Mouse (Mus musculus) forebrain, postnatal 0 days (tissue): ENCODE measurements around the gene Kcnq2. TPM values are rescaled to one million over a fixed set of nuclear protein-coding genes. Genes with fewer than 3 reads are reported as not detected.
A peak's percentile ranks its signal among the peaks of the same experiment; 100 is the strongest.

Source experiments
- ATAC-seq: fragments of 200-750 bp; cut with Nextera tagmentation; 2 replicates; pipeline ENCODE4 v1.8.0; 2017; ENCODE audit warnings: mild to moderate bottlenecking, moderate library complexity
- DNase-seq: peaks from one replicate; pipeline ENCODE4 v3.0.0-alpha.2; 2015
- H3K27ac ChIP-seq: fragments of 300-500 bp; sonication (generic); 2 replicates; pipeline ENCODE4 v1.5.1; 2014; ENCODE audit warnings: low read depth, mild to moderate bottlenecking, antibody characterized with exemption, low read length, moderate library complexity, mixed read lengths
- H3K27me3 ChIP-seq: fragments of 300-500 bp; sonication (generic); 2 replicates; pipeline ENCODE4 v1.6.1; 2014; ENCODE audit warnings: mild to moderate bottlenecking, low read length, mixed read lengths; ENCODE audit not compliant: insufficient read depth
- H3K36me3 ChIP-seq: fragments of 300-500 bp; sonication (generic); 2 replicates; pipeline ENCODE4 v1.6.1; 2014; ENCODE audit warnings: mild to moderate bottlenecking, moderate library complexity; ENCODE audit not compliant: insufficient read depth
- H3K4me1 ChIP-seq: fragments of 300-500 bp; sonication (generic); 2 replicates; pipeline ENCODE4 v1.6.1; 2014; ENCODE audit warnings: antibody characterized with exemption; ENCODE audit not compliant: insufficient read depth
- H3K4me2 ChIP-seq: fragments of 300-500 bp; sonication (generic); 2 replicates; pipeline ENCODE4 v1.6.1; 2014; ENCODE audit warnings: low read depth, mild to moderate bottlenecking, moderate library complexity
- H3K4me3 ChIP-seq: fragments of 300-500 bp; sonication (generic); 2 replicates; pipeline ENCODE4 v1.5.1; 2014; ENCODE audit warnings: low read depth, low read length, mixed read lengths
- H3K9ac ChIP-seq: fragments of 300-500 bp; sonication (generic); 2 replicates; pipeline ENCODE4 v1.6.1; 2014; ENCODE audit warnings: mild to moderate bottlenecking
- H3K9me3 ChIP-seq: fragments of 300-500 bp; sonication (generic); 2 replicates; pipeline ENCODE4 v1.6.1; 2016; ENCODE audit warnings: low read length
- CTCF ChIP-seq: sonication (generic); IDR thresholded peaks from 2 replicates; pipeline ENCODE4 v1.5.1; 2016; ENCODE audit warnings: antibody characterized with exemption, control low read depth, low read depth
- WGBS: fragments of 180-500 bp; shearing (Covaris S2); extraction: QIAGEN DNeasy Blood & Tissue Kit; methylation state at CpG from one replicate; pipeline ENCODE4 v1.1.7; 2014; 5-methylcytosine and 5-hydroxymethylcytosine counted together
- polyA plus RNA-seq: library from polyadenylated mRNA; unstranded; fragments of >200 nt; fragmentation: Nextera tagmentation; extraction: Ambion mirVana; gene quantifications from 2 replicates; pipeline ENCODE4 v1.2.1, GENCODE M21; 2015
- total RNA-seq: library from RNA; depleted of rRNA; stranded (reverse); fragments of >200 nt; gene quantifications from 2 replicates; pipeline ENCODE4 v1.2.3, GENCODE M21; 2014

Gene Kcnq2
- total and polyA plus RNA-seq, 2 experiments from 2014 or later, result 31.7 to 134 TPM

DNA sequence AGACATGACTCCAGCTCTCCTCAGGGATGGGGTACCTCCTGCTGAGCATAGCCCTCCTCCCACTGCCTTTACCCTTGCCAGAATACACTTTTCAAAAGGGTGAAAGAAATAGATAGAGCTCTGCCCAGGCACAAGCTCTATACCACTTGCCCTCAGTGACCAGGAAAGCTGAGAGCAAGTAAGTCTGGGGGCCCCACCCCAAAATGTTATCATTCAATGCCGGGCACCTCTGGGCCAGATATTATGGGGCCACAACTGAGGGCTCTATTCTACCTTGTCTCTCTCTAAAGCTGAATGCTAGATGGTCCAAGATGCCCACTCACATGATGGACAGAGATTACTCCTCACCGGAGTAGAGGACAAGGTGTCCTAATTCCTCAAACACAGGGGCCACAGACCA lies 55.6 kb downstream of the Kcnq2 start:
- DNase-seq (no peak), ATAC-seq (no peak)
- H3K4me2 ChIP-seq, result no peak overlapping the region
- 92% methylated on average over 2 of the region's 2 CpGs for WGBS
- no peak for TF ChIP-seq CTCF
- no peaks in the 10 kb centered on the region for H3K4me1 ChIP-seq
- no peak overlapping the region for H3K9ac ChIP-seq
- peaks cover 30% of the 10 kb centered on the region for H3K36me3 ChIP-seq
- no peaks in the 10 kb centered on the region for H3K9me3 ChIP-seq
- H3K4me3 ChIP-seq, result no peak overlapping the region
- H3K27ac ChIP-seq, result no peak overlapping the region
- no peaks in the 10 kb centered on the region for H3K27me3 ChIP-seq

DNA sequence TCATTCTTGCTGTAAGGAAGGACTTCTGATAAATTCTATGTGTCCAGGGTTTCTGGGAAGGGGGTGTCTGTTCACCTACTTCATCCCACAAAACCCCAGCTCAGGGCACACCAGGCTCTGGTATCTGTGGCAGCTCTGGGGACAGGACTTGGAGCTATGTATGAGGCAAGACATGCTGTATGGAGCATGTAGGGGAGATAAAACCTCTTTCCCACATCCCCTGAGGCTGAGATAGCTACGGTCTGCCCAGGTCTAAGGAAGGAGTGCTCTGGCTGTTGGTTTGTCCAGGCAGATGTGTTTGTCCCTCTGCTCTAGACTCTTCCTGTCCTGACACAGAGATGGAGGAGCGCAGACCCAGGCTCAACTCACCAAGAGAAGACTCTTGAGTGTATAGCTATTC lies 56.2 kb downstream of the Kcnq2 start:
- no peak for TF ChIP-seq CTCF
- Histone ChIP-seq H3K36me3 (peaks cover 30% of the 10 kb centered on the region), H3K9me3 (no peaks in the 10 kb centered on the region), H3K4me1 (no peaks in the 10 kb centered on the region), H3K27ac (no peak overlapping the region), H3K4me3 (no peak overlapping the region), H3K27me3 (no peaks in the 10 kb centered on the region), H3K9ac (no peak overlapping the region), H3K4me2 (no peak overlapping the region)
- ATAC-seq, result no peak
- DNase-seq, result no peak
- WGBS, result 92% methylated on average over 2 of the region's 2 CpGs

DNA sequence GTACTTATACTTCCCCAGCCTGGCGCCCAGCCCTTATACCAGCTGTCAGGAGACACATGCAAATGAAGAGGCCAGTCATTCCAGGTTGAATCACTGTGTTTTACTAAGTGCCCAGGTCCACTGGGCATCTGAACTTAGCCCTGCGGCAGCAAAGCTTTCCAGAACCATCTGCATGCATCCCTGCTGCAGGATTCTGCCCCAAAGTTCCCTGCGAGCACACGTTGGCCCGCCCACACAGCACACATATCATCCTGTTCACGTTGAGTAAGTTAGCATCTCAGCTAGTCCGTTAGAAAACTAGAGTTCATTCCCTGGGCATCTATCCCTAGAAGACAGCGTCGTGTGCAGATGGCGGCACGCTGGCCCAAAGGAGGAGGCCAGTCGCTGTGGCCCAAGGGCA lies 59.6 kb downstream of the Kcnq2 start:
- H3K27ac ChIP-seq, result no peak overlapping the region
- H3K9me3 ChIP-seq, result no peaks in the 10 kb centered on the region
- DNase-seq (no peak), ATAC-seq (no peak)
- no peak overlapping the region for H3K4me3 ChIP-seq
- no peak for TF ChIP-seq CTCF
- H3K4me2 ChIP-seq, result no peak overlapping the region
- peaks cover 13% of the 10 kb centered on the region for H3K36me3 ChIP-seq
- H3K4me1 ChIP-seq, result no peaks in the 10 kb centered on the region
- 86% methylated on average over 12 of the region's 12 CpGs for WGBS
- no peaks in the 10 kb centered on the region for H3K27me3 ChIP-seq
- H3K9ac ChIP-seq, result no peak overlapping the region

DNA sequence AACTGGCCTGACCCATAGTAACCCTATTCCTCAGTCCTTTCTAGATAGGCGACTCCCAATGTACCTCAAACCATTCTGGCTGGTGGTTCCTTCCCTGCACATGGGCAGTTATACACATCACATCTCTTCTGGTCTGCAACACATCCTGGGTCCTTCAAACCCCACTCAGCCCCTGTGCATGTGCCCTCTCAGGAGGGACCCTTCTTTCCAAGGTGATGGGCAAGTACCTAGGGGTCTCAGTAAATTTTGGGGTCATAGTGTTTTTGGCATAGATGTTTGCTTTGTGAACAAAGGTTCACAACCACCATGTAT lies 62.7 kb downstream of the Kcnq2 start:
- DNase-seq, result no peak
- H3K9me3 ChIP-seq, result no peaks in the 10 kb centered on the region
- H3K4me3 ChIP-seq, result no peak overlapping the region
- H3K9ac ChIP-seq, result no peak overlapping the region
- no peak overlapping the region for H3K4me2 ChIP-seq
- no peaks in the 10 kb centered on the region for H3K36me3 ChIP-seq
- 3% methylated on average over 1 of the region's 1 CpGs for WGBS
- TF ChIP-seq CTCF, result no peak
- no peaks in the 10 kb centered on the region for H3K4me1 ChIP-seq
- no peaks in the 10 kb centered on the region for H3K27me3 ChIP-seq
- no peak overlapping the region for H3K27ac ChIP-seq
- no peak; the same call in 1 of the 2 replicates for ATAC-seq

DNA sequence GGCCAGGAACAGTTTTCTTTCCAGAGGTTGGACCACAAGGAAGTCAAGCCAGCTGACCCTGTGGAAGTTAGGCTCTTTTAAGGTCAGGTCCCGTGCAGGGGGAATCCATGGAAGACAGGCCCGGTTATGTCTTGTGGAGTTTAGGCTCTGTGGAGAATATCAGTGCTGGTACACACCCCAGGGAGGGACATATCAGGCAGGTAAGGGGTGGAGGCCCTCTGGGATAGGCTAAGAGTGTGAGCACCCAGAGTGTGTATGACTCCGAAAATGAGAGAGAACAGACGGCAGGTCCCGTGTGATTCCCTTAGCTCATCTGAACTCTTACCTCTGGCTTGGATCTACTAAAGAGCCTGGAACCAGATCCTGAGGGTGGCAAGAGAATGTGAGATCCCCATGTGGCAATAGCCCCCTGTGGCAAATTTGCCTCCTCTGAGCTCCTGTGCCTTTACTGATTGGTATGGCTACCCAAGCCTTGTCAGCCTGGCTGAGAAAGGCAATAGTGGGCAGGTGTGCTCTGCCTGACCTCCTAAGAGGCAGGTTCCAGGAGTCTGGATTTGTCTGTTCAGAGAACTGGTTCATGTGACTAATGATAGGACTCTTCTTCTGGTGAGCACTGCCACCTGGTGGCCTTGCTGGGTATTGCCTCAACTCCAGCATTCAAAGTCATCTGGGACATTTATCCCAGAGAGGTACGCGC lies 63.2 kb downstream of the Kcnq2 start:
- no peak overlapping the region for H3K4me2 ChIP-seq
- peak; percentile 97 for TF ChIP-seq CTCF
- peak; percentile 75 for ATAC-seq

DNA sequence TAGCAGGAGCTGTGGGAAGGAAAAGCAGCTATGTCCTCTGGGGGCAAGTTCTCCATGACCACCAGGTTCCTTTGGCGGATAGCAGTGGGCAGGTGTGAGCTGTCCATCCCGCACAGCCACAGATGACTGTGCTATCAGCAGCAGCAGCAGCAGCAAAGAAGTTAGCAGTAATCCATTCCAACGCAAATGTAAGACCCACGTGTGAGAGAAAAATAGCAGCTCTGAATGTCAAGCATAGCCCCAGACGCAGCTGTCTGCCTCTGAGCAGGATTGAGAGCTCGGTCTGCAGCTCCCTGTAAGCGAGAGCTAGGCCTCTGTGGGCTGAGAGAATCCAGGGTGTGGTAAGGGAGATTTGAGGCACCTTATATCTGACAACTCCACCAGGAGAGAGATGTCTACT lies 65.0 kb downstream of the Kcnq2 start:
- peak; percentile 42 for ATAC-seq
- H3K27ac ChIP-seq, result no peak overlapping the region
- H3K27me3 ChIP-seq, result no peaks in the 10 kb centered on the region
- H3K4me3 ChIP-seq, result no peak overlapping the region
- TF ChIP-seq CTCF, result no peak
- 52% methylated on average over 7 of the region's 7 CpGs for WGBS
- H3K9ac ChIP-seq, result no peak overlapping the region
- no peak overlapping the region for H3K4me2 ChIP-seq
- no peaks in the 10 kb centered on the region for H3K4me1 ChIP-seq
- no peaks in the 10 kb centered on the region for H3K9me3 ChIP-seq
- no peak for DNase-seq
- H3K36me3 ChIP-seq, result no peaks in the 10 kb centered on the region

More for the DNA sequence above, 63.2 kb downstream of the Kcnq2 start:
- Histone ChIP-seq H3K4me3 (no peak overlapping the region), H3K4me1 (no peaks in the 10 kb centered on the region), H3K9ac (no peak overlapping the region), H3K36me3 (no peaks in the 10 kb centered on the region), H3K9me3 (no peaks in the 10 kb centered on the region), H3K27me3 (no peaks in the 10 kb centered on the region), H3K27ac (no peak overlapping the region)
- peak; percentile 90 for DNase-seq
- WGBS, result 49% methylated on average over 7 of the region's 7 CpGs

DNA sequence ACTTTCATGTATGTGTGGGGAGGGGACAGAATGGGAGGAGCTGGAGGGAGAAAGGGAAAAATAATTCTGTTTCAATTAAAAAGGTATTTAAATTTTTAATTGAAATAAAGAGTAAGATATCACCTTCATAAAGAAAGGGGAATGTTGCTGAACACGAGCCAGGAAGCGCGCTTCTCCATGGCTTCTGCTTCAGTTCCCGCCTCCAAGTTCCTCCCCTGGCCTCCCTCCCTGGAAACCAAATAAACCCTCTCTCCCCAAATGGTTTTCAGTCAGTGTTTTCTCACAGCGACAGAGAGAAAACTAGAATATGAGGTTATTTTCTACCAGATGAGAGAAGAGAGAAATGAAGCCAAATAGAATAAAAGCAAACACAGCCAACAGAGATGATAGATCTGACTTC lies 66.6 kb downstream of the Kcnq2 start:
- Histone ChIP-seq H3K4me1 (no peaks in the 10 kb centered on the region), H3K4me3 (no peak overlapping the region), H3K27me3 (no peaks in the 10 kb centered on the region), H3K27ac (no peak overlapping the region), H3K9ac (no peak overlapping the region), H3K4me2 (no peak overlapping the region), H3K9me3 (no peaks in the 10 kb centered on the region), H3K36me3 (no peaks in the 10 kb centered on the region)
- whole genome bisulfite sequencing, result 65% methylated on average over 5 of the region's 5 CpGs
- no peak for ATAC-seq
- TF ChIP-seq CTCF, result no peak
- no peak for DNase-seq
